Mouse (Mus musculus) T-helper 1 cell (primary cell): ENCODE data around the gene Slit3.

ENCODE experiments used
- in situ Hi-C: fragments of 300-600 bp; cut with MboI, MseI; formaldehyde crosslinking; loops from one replicate; pipeline ENCODE4 v1.15.1; 2025; ENCODE audit warnings: high pct_unique_total_duplicates

Slit3 gene

GRCm38 (mm10) chr11:35124489-35125107 lies 3.6 kb downstream of the Slit3 start:
- in situ Hi-C loops: no loop called here

- in situ Hi-C loops: no loop called here
Measured at GRCm38 (mm10) chr11:35125108-35125490, 4.1 kb downstream of the Slit3 start.

- in situ Hi-C loops: no loop called here
Measured at GRCm38 (mm10) chr11:35131740-35132139, 10.7 kb downstream of the Slit3 start.

GRCm38 (mm10) chr11:35136625-35137024 lies 15.6 kb downstream of the Slit3 start:
- in situ Hi-C loops: no loop called here

GRCm38 (mm10) chr11:35140092-35140491 lies 19.1 kb downstream of the Slit3 start:
- in situ Hi-C loops: no loop called here

- in situ Hi-C loops: no loop called here
Measured at GRCm38 (mm10) chr11:35142202-35142601, 21.2 kb downstream of the Slit3 start.

- in situ Hi-C loops: no loop called here
Measured at GRCm38 (mm10) chr11:35142698-35143360, 21.8 kb downstream of the Slit3 start.

- in situ Hi-C loops: no loop called here
Measured at GRCm38 (mm10) chr11:35147818-35148445, 26.9 kb downstream of the Slit3 start.

GRCm38 (mm10) chr11:35151539-35151951 lies 30.5 kb downstream of the Slit3 start:
- in situ Hi-C loops: no loop called here

- in situ Hi-C loops: no loop called here
Measured at GRCm38 (mm10) chr11:35152875-35153274, 31.9 kb downstream of the Slit3 start.

- in situ Hi-C loops: no loop called here
Measured at GRCm38 (mm10) chr11:35154449-35154848, 33.4 kb downstream of the Slit3 start.

GRCm38 (mm10) chr11:35155281-35155680 lies 34.3 kb downstream of the Slit3 start:
- in situ Hi-C loops: no loop called here

- in situ Hi-C loops: no loop called here
Measured at GRCm38 (mm10) chr11:35156676-35157075, 35.7 kb downstream of the Slit3 start.

GRCm38 (mm10) chr11:35160682-35161211 lies 39.7 kb downstream of the Slit3 start:
- in situ Hi-C loops: no loop called here

- in situ Hi-C loops: no loop called here
Measured at GRCm38 (mm10) chr11:35163396-35163795, 42.4 kb downstream of the Slit3 start.

- in situ Hi-C loops: no loop called here
Measured at GRCm38 (mm10) chr11:35167176-35167575, 46.2 kb downstream of the Slit3 start.

GRCm38 (mm10) chr11:35171505-35171904 lies 50.5 kb downstream of the Slit3 start:
- in situ Hi-C loops: no loop called here

- in situ Hi-C loops: no loop called here
Measured at GRCm38 (mm10) chr11:35177564-35177963, 56.5 kb downstream of the Slit3 start.

- in situ Hi-C loops: no loop called here
Measured at GRCm38 (mm10) chr11:35178144-35178817, 57.3 kb downstream of the Slit3 start.

GRCm38 (mm10) chr11:35179305-35179704 lies 58.3 kb downstream of the Slit3 start:
- in situ Hi-C loops: no loop called here

- in situ Hi-C loops: no loop called here
Measured at GRCm38 (mm10) chr11:35182887-35183286, 61.9 kb downstream of the Slit3 start.

GRCm38 (mm10) chr11:35194826-35195225 lies 73.8 kb downstream of the Slit3 start:
- in situ Hi-C loops: loop anchor here (10.0 kb wide), 1 partner anchor 1770 kb away; no protein-coding TSS in a partner anchor
